Mouse (Mus musculus): ENCODE measurements around the gene Ak3. TPM values are rescaled to one million over a fixed set of nuclear protein-coding genes. Genes with fewer than 3 reads are reported as not detected.
"Not testable (repeated sequence)": the region's sequence is repeated elsewhere in the genome, so short reads cannot be mapped to it uniquely, and the experiment has no call there.

Gene Ak3
- total RNA-seq, 2 experiments from 2014 or later = 38.1 to 54.4 TPM

DNA sequence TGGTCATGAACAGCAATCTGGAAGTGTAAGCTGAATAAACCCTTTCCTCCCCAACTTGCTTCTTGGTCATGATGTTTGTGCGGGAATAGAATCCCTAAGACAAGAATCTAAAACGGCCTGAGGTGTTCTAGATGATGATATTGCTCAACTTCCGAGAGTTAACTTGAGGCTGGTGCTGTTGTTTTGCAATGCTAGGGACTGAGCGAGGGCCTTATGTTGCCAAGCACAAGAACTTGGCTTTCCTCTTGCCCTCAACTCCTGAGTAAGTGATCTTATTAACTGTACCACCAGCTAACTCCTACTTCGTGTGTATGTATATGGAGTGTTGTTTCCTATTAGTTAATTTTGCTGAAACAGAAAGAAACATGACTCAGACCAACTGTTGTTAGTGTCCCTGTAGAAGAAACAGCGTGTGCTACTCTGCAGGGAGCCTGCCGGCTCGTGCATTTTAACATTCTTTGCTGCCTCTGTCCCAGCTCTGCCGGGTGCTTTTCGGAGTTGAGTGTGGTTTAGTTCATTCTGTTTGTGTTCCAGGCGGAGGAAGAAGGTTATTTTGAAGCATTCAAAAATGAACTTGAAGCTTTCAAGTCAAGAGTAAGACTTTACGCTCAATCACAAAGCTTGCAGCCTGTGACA, 36.3 kb downstream of the Ak3 start:
- intact Hi-C loops (cut with DNase I) = no loop called here
- no peak for TF ChIP-seq CTCF (IDR thresholded peaks at IDR 0.05)
- H3K27ac ChIP-seq = no peak overlapping the region
- no peak overlapping the region for H3K4me3 ChIP-seq
- DNase-seq = no peak

- intact Hi-C loops (cut with DNase I) = no loop called here
- no peak for TF ChIP-seq CTCF (IDR thresholded peaks at IDR 0.05)
- DNase-seq = no peak
- H3K27ac ChIP-seq = no peak overlapping the region
- H3K4me3 ChIP-seq = no peak overlapping the region
These were observed 38.7 kb downstream of the Ak3 start for GRCm38 (mm10) chr19:29009046-29009445.

GRCm38 (mm10) chr19:29008069-29008706, 39.6 kb downstream of the Ak3 start:
- TF ChIP-seq CTCF (IDR thresholded peaks at IDR 0.05) = no peak
- intact Hi-C loops (cut with DNase I) = no loop called here
- Histone ChIP-seq H3K4me3 (no peak overlapping the region), H3K27ac (no peak overlapping the region)
- no peak for DNase-seq

DNA sequence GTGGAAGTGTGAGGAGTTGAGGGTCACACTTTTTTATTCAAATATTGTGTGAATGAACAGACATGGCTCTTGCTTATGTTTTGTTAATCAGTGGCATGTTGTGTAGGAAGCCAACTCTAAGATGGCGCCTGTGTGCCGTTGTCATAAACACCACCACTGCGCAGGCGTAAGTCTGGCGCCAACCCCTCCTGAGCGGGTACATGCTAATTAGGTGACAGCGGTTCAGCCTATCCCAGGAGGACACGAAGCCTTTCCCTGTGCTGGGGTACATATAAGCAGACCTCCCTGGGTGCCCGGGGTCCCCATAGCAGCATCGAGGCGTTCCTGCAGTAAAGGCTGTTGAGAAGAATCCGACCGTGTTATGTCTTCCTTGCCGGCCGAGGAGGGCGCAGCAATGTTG, 47.4 kb downstream of the Ak3 start:
- H3K4me3 ChIP-seq; DNase-seq; intact Hi-C loops (cut with DNase I); H3K27ac ChIP-seq: not testable (repeated sequence)

- no peak overlapping the region for H3K4me3 ChIP-seq
- DNase-seq = no peak
- no peak overlapping the region for H3K27ac ChIP-seq
- TF ChIP-seq CTCF (IDR thresholded peaks at IDR 0.05) = no peak
- intact Hi-C loops (cut with DNase I) = no loop called here
These were observed 49.7 kb downstream of the Ak3 start for GRCm38 (mm10) chr19:28997976-28998630.

GRCm38 (mm10) chr19:28995366-28995765, 52.4 kb downstream of the Ak3 start:
- no peak for TF ChIP-seq CTCF (IDR thresholded peaks at IDR 0.05)
- intact Hi-C loops (cut with DNase I) = no loop called here

DNA sequence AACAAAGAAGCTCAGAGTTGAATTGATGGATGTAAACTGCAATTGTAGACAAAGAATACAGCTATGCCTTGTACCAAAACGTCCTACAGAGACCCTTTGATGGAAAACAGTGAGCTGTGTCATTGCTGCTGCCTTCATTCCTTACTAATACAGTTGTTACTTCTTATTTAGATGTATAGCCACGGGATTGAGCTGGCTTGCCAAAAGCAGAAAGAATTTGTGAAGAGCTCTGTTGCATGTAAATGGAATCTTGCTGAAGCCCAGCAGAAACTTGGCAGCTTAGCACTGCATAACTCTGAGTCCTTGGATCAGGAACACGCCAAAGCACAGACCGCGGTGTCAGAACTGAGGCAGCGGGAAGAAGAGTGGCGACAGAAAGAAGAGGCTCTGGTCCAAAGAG, 52.9 kb downstream of the Ak3 start:
- intact Hi-C loops (cut with DNase I) = loop anchor here (5.0 kb wide), 2 partner anchors 52 to 983 kb away; partner anchors contain the start of genes Ak3 and Rfx3
- peak; percentile 27 for DNase-seq
- Histone ChIP-seq H3K4me3 (no peak overlapping the region), H3K27ac (peak overlapping the region; percentile 25; the same call in 1 of the 2 replicates)
- no peak for TF ChIP-seq CTCF (IDR thresholded peaks at IDR 0.05)

More at GRCm38 (mm10) chr19:28995366-28995765, 52.4 kb downstream of the Ak3 start:
- DNase-seq = no peak
- Histone ChIP-seq H3K4me3 (no peak overlapping the region), H3K27ac (no peak overlapping the region)

DNA sequence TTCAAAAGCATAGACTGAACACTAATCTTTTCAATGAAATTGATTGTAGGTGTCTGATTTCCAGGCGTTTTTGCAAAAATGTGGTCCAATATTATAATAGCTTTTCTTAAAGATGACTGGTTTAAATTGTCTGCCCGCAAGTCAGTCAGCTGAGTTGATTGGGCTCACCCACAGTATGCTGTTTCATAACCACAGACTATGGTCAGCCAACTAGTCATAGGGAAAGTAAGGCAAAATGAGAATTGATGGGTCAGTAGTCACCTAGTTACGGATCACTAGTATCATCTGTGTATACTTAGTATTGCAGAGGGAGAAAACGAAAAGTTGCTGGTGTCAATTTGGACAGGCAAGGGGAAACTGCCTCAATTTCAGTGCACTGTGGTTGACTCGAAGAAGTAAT, 56.4 kb downstream of the Ak3 start:
- intact Hi-C loops (cut with DNase I) = loop anchor here (5.0 kb wide), 2 partner anchors 56 to 979 kb away; partner anchors contain the start of genes Ak3 and Rfx3
- Histone ChIP-seq H3K4me3 (peak overlapping the region; percentile 88), H3K27ac (peak overlapping the region; percentile 97)
- DNase-seq = no peak
- TF ChIP-seq CTCF (IDR thresholded peaks at IDR 0.05) = no peak

GRCm38 (mm10) chr19:28990590-28991221, 57.1 kb downstream of the Ak3 start:
- intact Hi-C loops (cut with DNase I) = loop anchor here (5.0 kb wide), 2 partner anchors 57 to 978 kb away; partner anchors contain the start of genes Ak3 and Rfx3
- Histone ChIP-seq H3K27ac (peak overlapping the region; percentile 97), H3K4me3 (peak overlapping the region; percentile 88)
- peak; percentile 30 for DNase-seq
- no peak for TF ChIP-seq CTCF (IDR thresholded peaks at IDR 0.05)

GRCm38 (mm10) chr19:28990194-28990589, 57.6 kb downstream of the Ak3 start, which contains the start of gene Cdc37l1:
Cdc37l1 (plus strand) TSS chr19:28990352.
- intact Hi-C loops (cut with DNase I) = loop anchor here (5.0 kb wide), 2 partner anchors 57 to 978 kb away; partner anchors contain the start of genes Ak3 and Rfx3
- H3K27ac ChIP-seq = peak within 1 kb of the TSS; percentile 97
- H3K4me3 ChIP-seq = peak within 1 kb of the TSS; percentile 88
- DNase-seq = peak; percentile 100
- no peak for TF ChIP-seq CTCF (IDR thresholded peaks at IDR 0.05)

DNA sequence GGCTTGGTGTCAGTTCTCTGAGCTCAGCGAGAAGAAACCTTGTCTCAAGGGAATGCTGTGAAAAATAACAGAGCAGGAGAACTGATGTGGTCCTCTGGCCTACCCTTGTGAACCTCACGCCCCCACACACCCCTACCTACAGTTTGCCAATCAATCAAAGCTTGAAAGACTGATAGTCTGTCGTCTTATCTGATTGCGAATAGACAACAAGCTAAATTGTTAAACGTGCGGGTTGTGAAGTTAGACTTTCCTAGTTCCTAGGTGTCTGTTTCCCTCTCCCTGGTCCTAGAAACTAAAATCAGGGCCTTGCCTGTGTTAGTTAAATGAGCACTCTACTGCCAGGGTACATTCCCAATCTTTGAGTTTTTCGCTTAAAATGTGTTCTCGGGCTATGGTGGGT, 58.2 kb downstream of the Ak3 start:
- peak overlapping the region; percentile 88 for H3K4me3 ChIP-seq
- DNase-seq = no peak
- TF ChIP-seq CTCF (IDR thresholded peaks at IDR 0.05) = no peak
- H3K27ac ChIP-seq = peak overlapping the region; percentile 97
- intact Hi-C loops (cut with DNase I) = no loop called here

DNA sequence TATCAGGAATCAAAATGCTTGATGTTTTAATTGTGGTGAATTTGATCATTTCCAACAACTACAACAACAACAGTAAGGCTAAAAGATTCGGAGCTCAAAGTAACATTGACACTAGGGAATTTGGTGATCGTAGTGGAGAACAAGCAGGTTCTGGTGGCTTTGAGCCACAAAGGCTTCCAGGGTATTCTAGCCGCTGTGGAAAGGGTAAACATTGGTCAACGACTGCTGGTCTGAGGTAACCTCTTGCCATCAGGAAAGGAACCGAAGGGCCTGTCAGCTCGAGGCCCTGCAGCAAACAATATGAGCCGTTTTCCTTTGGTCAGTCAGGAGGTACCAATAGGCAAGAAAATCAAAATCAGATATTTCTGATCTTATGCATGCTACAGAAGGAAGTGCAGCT, 65.1 kb downstream of the Ak3 start:
- no peak overlapping the region for H3K4me3 ChIP-seq
- no peak for DNase-seq
- intact Hi-C loops (cut with DNase I) = no loop called here
- no peak overlapping the region for H3K27ac ChIP-seq
- no peak for TF ChIP-seq CTCF (IDR thresholded peaks at IDR 0.05)

Measured in gastrocnemius, adult 2 months (tissue).